Mouse (Mus musculus) lung, adult 2 months (tissue): ENCODE measurements at regions not wholly inside any gene's neighbourhood (a gene's known extent, or its start where the extent isn't known, plus 50 kb on each side); places are given as distances from the start of the nearest gene placed in this dataset.

ENCODE experiments used
- CTCF ChIP-seq: fragments of 200-500 bp; IDR thresholded peaks from 2 replicates; pipeline ENCODE4 v1.5.1; 2011; ENCODE audit warnings: mild to moderate bottlenecking, low read length, control low read depth; ENCODE audit not compliant: insufficient read depth
- POLR2A ChIP-seq: fragments of 200-500 bp; IDR thresholded peaks from 2 replicates; pipeline ENCODE4 v1.6.1; 2011; ENCODE audit warnings: low read depth, mild to moderate bottlenecking, control low read depth, low read length, borderline replicate concordance; ENCODE audit errors: extremely low read depth

DNA sequence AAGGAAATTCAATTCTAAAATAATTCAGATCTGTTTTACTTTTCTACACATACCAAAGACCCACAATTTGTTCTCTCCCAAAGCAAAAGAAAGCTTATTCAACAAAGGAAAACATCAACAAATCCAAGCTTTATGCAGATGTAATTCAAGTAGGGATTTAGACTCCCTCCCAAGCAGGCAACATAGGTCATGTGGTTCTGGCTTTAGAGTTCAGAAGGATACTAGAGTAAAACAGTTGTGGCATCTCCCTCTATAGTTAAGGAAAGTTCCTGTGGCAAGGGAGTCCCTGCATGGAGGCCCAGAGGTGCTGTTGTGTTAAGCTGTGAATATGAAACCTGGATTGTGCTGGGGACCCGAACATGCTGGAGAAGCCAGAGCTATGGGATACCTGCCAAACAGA is 271.3 kb upstream of the Mad2l1 start:
- TF ChIP-seq POLR2A: no peak
- no peak for TF ChIP-seq CTCF
